ENCODE assay signal across 8 mouse cellular contexts in the genomic region with DNA sequence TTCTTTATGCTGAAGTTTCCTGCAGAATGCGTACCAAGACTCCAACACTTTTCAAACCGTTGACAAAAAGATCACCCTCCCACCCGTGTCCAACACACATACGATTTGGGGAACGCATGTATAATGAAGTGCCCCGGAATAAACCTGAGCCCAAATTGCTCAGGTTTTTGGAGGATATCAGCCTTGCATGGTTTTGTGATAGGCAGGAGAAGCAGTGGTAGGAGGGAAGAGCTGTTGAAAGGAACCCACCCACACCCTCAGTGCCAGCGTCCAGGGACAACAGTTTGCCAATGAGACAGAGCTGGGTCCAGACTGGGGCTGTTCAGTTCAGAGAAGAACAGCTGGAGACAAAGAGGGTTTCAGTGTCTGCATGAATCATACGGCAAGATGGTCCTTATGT. TPM values are rescaled to one million over a fixed set of nuclear protein-coding genes. Genes with fewer than 3 reads are reported as not detected.
"Had no signal": no experiment of that assay in that cellular context is flagged by ENCODE, and none has a peak within 500 bp of the region (broad histone marks: within the 10 kb centered on the region; RNA-seq: fewer than 3 reads in every experiment).

No protein-coding gene starts in this region.

- DNase-seq: kidney, adult 2 months; kidney, postnatal 25 days; layer of hippocampus, adult 9-11 months; liver, embryonic 13.5 days; lung, embryonic 14.5 days; thymus, adult 2 months; thymus, postnatal 25 days had no signal

RNA-seq across cellular contexts. Expression of gene Kcng1, which starts 18.1 kb away (rescaled TPM):
- total RNA-seq: liver, adult 2 months had no signal
